Mouse (Mus musculus) kidney, adult 8-10 months (tissue): ENCODE measurements at regions not wholly inside any gene's neighbourhood (a gene's known extent, or its start where the extent isn't known, plus 50 kb on each side); places are given as distances from the start of the nearest gene placed in this dataset.
A peak's percentile ranks its signal among the peaks of the same experiment; 100 is the strongest.
"Not testable (repeated sequence)": the region's sequence is repeated elsewhere in the genome, so short reads cannot be mapped to it uniquely, and the experiment has no call there.

Experiments used
- DNase-seq, 2 experiments: peaks; one replicate each; pipeline ENCODE4 v3.0.0; 2022

GRCm38 (mm10) chr7:73036801-73037555, 338.3 kb upstream of the Rgma start:
- peak in 1 of 2 experiments; percentile 9 for DNase-seq

- DNase-seq = no peak
Measured at GRCm38 (mm10) chr7:73037638-73038037, 337.7 kb upstream of the Rgma start.

DNA sequence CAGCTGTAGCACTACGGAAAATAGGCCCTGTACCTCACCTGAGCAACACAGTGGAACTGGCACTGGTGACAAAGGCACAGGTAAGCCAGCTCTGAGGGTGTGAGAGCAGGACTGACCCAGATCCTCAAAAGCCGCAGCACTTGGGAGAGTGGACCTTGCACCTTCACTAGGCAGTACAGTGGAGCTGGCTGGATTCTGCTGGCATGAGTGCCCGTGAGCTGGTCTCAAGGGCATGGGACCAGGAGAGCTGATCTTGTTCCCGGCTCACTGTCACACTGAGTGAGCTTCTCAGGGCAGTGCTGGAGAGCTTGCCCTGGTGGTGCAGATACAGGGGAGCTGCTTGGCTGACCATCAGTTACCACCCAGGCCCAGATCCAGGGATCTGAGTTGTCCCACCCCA, 335.4 kb upstream of the Rgma start:
- peak; percentile 4 to 52 for DNase-seq

- DNase-seq = no peak
Measured at GRCm38 (mm10) chr7:73044316-73044715, 331.0 kb upstream of the Rgma start.

- DNase-seq = no peak
Measured at GRCm38 (mm10) chr7:73055891-73056290, 319.4 kb upstream of the Rgma start.

GRCm38 (mm10) chr7:73063556-73063955, 311.8 kb upstream of the Rgma start:
- DNase-seq = no peak

DNA sequence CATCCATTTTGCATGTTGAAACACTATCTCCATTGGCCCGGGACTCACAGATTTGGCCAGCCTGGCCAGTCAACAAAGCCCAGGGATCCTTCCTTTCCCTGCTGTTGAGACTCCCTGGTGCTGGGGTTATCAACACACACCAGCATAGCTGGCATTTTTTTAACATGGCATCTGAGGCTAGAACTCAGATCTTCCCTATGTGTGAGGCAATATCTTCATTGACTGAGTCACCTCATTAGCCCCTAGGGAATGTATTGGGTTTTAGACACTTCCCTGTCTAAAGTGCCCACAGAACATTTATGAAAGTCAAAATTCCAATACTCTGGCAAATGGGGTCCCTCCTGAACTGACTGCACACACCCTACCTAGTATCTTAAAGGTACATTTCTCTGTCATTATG, 306.8 kb upstream of the Rgma start:
- DNase-seq = no peak

- DNase-seq = no peak
Measured at GRCm38 (mm10) chr7:73069352-73069751, 306.0 kb upstream of the Rgma start.

DNA sequence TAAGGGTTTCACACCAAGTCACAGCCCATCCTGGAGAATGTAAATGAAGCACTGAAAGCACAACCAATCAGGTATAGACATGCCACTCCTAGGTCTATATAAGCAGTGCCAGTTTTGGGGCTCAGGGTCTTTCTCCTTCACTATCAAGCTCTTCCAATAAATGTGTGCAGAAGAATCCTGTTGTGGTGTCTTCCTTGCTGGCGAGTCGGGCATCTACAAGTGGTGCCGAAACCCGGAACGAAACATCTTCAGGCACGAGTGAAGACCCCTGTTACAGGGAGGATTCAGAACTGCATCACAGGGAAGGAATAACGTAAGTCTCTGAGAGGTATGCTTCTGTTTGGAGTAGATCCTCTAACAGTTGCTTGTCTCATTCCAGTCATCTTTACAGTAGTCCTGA, 299.9 kb upstream of the Rgma start:
- not testable (repeated sequence) for DNase-seq

- DNase-seq = no peak
Measured at GRCm38 (mm10) chr7:73087496-73088185, 287.7 kb upstream of the Rgma start.

GRCm38 (mm10) chr7:73088321-73088720, 287.0 kb upstream of the Rgma start:
- DNase-seq = no peak

DNA sequence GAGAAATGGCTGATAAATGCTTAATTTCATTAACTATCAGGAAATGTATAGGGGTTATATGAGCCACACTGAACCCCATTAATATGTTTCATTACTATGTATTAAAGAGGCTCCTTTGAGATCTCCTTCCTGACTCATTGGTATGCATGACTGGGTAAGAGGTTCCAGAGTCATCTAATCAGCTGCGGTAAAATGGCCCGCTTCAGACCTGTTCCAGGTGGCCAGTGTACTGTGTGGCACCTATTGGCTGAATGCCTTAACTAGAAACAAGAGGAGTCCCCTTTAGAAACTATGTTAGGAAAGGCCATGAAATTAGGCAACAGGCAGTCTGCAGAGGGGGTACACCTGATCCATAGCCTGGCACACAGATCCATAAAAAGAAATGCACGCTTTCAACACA, 283.6 kb upstream of the Rgma start:
- DNase-seq = no peak

DNA sequence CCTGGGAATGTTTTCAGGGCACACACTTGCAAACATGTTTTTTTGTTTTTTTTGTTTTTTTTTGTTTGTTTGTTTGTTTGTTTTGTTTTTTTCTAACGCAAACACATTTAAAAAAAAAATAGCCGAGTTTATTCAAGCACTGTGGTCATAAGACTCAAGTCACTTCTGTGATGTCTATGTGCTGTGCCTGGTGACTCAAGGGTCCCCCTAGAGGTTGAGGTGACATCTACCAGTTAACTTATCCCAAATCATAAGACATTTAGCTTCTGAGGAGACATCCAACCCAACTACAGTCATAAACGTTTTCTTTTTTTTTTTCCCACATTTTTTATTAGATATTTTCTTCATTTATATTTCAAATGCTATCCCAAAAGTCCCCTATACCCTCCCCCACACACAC, 281.2 kb upstream of the Rgma start:
- no peak for DNase-seq

DNA sequence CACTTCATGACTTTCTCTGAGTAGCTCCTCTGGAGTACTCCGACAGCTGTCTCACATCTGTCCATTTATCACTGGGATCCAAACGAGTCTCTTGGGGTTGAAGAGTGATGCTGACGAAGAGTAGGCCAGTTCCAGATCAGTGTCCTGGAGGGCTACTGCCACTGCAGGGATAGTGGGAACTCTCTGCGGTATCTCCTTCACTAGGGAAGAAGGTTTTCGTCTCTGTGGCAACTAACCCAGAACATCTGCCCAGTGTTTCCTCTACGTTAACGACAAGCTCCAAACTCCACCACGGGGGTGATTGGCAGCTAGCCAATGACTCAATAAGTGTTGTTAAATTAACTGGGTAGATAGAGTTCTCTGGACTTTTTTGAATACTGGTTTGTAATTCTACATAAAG, 256.4 kb upstream of the Rgma start:
- DNase-seq = peak; percentile 3 to 17

DNA sequence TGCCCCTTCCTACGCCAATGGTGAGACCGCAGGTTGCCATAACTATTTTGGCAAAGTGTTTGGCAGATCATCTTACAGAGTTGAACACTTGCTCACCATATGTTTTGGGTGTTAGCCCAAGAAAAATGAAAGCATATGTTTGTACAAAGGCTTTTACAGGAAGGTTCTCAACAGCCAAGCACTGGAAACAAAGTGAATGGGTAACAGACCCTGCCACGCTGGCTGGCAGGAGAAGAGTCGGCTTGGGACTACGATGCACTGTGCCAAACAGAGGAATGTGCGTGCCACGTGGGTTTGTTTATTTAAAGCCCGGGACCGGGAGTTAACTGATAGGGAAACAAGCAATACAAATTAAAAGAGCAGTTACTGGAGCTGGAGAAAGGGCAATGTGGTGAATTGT, 255.0 kb upstream of the Rgma start:
- peak in 1 of 2 experiments; percentile 7 for DNase-seq

- DNase-seq = peak; percentile 34 to 47
Measured at GRCm38 (mm10) chr7:73124976-73125375, 250.3 kb upstream of the Rgma start.

DNA sequence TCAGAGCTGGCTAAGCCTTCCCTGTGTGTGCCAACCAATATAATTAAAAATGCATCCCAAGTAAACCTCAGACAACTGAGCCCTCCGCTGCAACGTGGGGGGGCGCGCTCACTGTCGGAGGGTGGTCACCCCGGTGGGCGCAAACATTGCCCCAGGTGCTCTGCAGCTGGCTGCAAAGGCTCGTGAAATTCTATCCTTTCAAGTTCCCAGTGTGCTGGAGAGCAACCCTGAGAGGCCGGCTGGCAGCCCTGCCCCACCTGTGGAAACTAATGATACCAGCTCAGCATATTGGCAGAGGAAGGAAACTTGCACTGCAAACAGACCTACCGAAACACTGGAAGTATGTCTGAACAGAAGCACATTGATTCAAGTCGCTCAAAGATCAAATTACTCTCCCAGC, 249.4 kb upstream of the Rgma start:
- DNase-seq = no peak

DNA sequence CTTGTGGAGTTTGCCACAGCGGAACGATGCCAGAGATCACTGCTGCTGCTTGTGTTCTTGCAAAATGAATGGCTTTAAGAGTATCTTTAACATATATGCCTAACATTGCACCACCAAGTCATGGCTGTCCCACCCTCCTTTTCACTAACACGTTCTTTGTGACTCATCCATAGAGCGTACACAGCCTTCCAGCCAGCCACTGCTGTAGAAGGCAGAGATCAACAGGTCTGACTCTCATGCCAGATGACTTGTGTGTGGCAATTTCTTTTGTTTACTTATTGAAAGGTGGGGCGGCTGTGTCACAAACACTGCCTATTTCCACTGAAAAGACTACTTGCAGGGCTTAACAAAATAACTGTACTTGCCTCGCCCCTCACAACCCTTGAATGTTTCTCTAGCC, 239.5 kb upstream of the Rgma start:
- no peak for DNase-seq

GRCm38 (mm10) chr7:73138269-73138668, 237.0 kb upstream of the Rgma start:
- DNase-seq = peak; percentile 4 to 19

- no peak for DNase-seq
Measured at GRCm38 (mm10) chr7:73138861-73139493, 236.3 kb upstream of the Rgma start.

- DNase-seq = no peak
Measured at GRCm38 (mm10) chr7:73139901-73140300, 235.4 kb upstream of the Rgma start.

DNA sequence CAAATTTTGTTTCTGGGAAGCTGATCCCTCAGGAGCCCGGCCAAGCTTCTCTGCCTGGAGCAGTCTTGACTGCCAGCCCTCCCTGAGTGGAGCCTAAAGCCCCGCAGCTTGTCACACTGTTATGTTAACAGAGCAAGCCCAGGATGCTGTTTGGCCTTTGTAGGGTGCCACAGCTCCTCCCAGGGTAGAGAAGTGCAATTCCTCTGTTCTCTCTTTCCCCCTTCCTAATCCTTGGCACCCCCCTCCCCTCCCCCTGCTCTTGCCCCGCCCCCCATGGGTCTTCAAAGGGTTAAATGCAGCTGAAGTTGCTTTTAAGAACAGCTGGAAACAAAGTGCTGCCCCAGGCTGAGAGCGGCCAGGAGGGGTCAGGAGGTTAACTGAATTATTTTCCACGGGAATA, 234.1 kb upstream of the Rgma start:
- no peak for DNase-seq

GRCm38 (mm10) chr7:73143902-73144301, 231.4 kb upstream of the Rgma start:
- no peak for DNase-seq

- no peak for DNase-seq
Measured at GRCm38 (mm10) chr7:73144846-73145245, 230.5 kb upstream of the Rgma start.
